Mouse (Mus musculus): ENCODE measurements at regions not wholly inside any gene's neighbourhood (a gene's known extent, or its start where the extent isn't known, plus 50 kb on each side); places are given as distances from the start of the nearest gene placed in this dataset.

DNA sequence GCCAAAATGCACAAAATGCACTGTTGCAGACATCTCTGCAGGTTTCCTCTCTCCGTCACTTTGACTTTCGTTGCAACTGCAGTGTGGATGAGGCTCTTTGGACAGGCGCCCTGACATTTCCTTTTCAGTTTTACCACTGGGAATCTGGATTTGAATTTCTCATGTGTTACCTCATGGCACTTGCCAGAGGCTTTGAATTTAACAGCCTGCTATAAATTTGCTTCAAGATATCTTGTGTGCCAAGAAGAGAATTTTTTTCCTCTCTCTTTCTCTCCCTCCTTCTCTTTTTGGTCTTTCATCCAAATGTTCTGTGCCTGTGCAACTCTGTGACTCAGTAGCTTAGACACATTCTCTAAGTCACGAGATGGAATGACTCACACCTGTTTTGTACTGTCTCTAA lies 2213.6 kb upstream of the Lrrc6 start:
- H3K4me2 ChIP-seq: no peak overlapping the region
- no peak overlapping the region for H3K27ac ChIP-seq
- H3K9ac ChIP-seq: no peak overlapping the region
- ATAC-seq (ENCODE audit: borderline replicate concordance, extremely low read depth, low FRiP score, low TSS enrichment): no peak
- no peaks in the 10 kb centered on the region for H3K36me3 ChIP-seq
- 61% methylated on average over 4 of the region's 4 CpGs for WGBS
- H3K4me1 ChIP-seq: no peaks in the 10 kb centered on the region
- no peaks in the 10 kb centered on the region for H3K27me3 ChIP-seq
- no peaks in the 10 kb centered on the region for H3K9me3 ChIP-seq
- H3K4me3 ChIP-seq: no peak overlapping the region

DNA sequence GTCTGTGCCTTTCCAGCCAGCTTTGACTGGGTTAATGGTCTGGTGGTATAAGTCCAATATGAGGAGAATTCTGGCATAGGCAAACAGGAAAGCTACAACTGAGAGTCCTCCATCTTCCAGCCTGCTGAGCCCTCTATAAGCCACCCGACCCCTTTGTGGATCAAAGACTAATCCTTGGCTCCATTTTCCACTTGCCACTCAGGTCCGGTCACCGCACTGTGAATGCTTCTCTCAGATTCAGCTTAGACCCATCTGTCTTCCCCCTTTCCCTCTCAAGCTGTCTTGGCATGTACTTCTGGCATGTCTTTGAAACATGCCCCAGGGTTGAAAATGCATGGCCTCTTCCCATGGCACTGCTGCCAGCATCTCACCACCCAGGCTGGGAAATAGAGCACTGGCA lies 2206.6 kb upstream of the Lrrc6 start:
- Histone ChIP-seq H3K36me3 (no peaks in the 10 kb centered on the region), H3K27me3 (no peaks in the 10 kb centered on the region), H3K9ac (no peak overlapping the region), H3K4me3 (no peak overlapping the region), H3K9me3 (no peaks in the 10 kb centered on the region), H3K27ac (no peak overlapping the region), H3K4me1 (no peaks in the 10 kb centered on the region), H3K4me2 (no peak overlapping the region)
- ATAC-seq (ENCODE audit: borderline replicate concordance, extremely low read depth, low FRiP score, low TSS enrichment): no peak
- 76% methylated on average over 3 of the region's 3 CpGs for WGBS

DNA sequence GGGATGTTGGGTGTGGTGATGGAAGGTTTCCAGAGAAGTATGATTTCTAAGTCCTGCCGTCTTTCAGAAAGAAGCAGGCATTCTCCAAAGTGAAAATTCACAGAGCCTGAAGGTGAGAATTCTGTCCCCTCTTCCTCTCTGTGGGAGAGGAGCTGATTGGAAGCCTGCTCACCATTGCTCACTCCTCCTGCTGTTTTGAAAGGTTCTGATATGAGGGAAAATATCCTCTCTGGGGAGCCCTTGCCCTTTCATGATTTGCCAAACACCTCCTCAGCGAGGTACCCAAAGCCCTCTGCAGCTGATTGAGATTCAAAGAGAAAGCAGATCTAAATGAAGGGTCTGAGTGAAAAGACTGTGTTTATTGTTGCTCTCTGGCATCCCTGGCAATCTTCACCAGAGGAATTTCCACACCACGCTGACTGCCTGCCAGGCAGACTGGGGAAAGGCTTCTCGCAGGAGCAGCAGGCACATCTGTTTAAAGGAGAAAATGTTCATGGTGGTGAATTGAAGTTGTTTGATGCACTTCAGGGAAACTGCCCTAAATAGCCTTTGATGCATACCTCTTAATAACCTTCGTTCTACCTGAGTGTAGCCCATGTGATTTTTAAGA lies 2194.4 kb upstream of the Lrrc6 start:
- no peak overlapping the region for H3K4me3 ChIP-seq
- H3K27me3 ChIP-seq: no peaks in the 10 kb centered on the region
- WGBS: 37% methylated on average over 5 of the region's 5 CpGs
- no peaks in the 10 kb centered on the region for H3K4me1 ChIP-seq
- H3K27ac ChIP-seq: no peak overlapping the region
- no peaks in the 10 kb centered on the region for H3K9me3 ChIP-seq
- no peak overlapping the region for H3K4me2 ChIP-seq
- no peak for ATAC-seq (ENCODE audit: borderline replicate concordance, extremely low read depth, low FRiP score, low TSS enrichment)
- H3K9ac ChIP-seq: no peak overlapping the region
- no peaks in the 10 kb centered on the region for H3K36me3 ChIP-seq

DNA sequence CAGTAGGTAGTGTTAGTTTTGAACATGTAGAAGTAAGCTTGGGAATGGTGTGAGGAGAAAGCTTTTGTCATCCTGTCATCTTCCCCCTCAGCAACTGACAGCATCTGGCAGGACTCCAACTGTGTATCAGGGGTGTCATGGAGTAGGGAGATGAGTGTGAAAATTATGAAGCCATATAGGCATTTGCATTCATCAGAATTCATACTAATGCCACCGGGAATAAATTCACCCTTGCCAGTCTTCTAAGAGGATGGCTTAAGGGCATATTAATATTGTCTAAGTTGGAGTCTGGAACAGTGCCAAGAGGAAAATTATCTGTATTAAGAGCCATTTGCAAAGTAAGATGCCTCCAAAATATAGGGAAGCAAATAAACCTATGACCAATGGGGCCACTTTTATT lies 2166.8 kb upstream of the Lrrc6 start:
- Histone ChIP-seq H3K9me3 (no peaks in the 10 kb centered on the region), H3K9ac (no peak overlapping the region), H3K27ac (no peak overlapping the region), H3K36me3 (no peaks in the 10 kb centered on the region), H3K27me3 (no peaks in the 10 kb centered on the region), H3K4me2 (no peak overlapping the region), H3K4me3 (no peak overlapping the region), H3K4me1 (no peaks in the 10 kb centered on the region)
- no peak for ATAC-seq (ENCODE audit: borderline replicate concordance, extremely low read depth, low FRiP score, low TSS enrichment)
- WGBS: 70% methylated on average over 1 of the region's 1 CpGs

DNA sequence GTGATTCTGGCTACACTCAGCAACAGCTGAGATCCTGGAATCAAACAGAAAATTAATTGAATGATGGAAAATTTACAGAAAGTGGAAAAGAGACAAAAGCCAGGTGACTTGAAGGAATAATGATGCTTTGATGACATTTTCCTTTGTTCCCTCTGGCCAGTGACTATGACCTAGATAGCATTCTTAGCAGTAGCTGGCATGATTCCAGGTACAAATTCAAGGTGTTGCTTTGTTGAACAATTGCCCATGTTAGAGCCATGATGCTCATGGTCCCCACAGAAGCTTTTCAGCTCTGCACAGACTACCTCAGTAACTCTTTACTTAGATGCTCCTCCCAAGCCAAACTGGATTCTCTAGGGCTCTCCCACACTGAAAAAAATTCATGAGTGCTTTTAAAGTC lies 2164.6 kb upstream of the Lrrc6 start:
- no peaks in the 10 kb centered on the region for H3K4me1 ChIP-seq
- H3K9me3 ChIP-seq: no peaks in the 10 kb centered on the region
- H3K9ac ChIP-seq: no peak overlapping the region
- H3K36me3 ChIP-seq: no peaks in the 10 kb centered on the region
- no peak overlapping the region for H3K4me2 ChIP-seq
- ATAC-seq (ENCODE audit: borderline replicate concordance, extremely low read depth, low FRiP score, low TSS enrichment): no peak
- no peaks in the 10 kb centered on the region for H3K27me3 ChIP-seq
- no peak overlapping the region for H3K4me3 ChIP-seq
- H3K27ac ChIP-seq: no peak overlapping the region

DNA sequence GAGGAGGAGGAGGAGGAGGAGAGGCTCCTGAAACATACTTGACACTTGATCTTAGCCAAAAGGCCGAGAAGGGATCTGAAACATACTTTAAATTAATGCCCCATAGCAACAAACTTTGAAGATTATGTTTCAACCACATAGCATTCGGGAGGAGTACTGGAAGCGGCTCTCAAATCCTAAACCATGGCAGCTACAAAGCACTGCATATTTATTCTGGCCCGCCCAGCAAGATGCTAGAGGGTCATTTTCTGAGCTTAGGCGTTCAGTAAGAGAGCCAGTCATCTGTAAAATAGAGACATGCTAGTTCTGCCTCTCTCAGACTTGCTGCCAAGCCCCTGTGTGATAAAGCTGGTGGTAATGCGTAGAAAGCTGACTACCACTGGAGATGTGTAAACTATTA lies 2156.0 kb upstream of the Lrrc6 start:
- Histone ChIP-seq H3K4me2 (no peak overlapping the region), H3K36me3 (no peaks in the 10 kb centered on the region), H3K27me3 (no peaks in the 10 kb centered on the region), H3K4me3 (no peak overlapping the region), H3K9ac (no peak overlapping the region), H3K4me1 (no peaks in the 10 kb centered on the region), H3K27ac (no peak overlapping the region), H3K9me3 (no peaks in the 10 kb centered on the region)
- no peak for ATAC-seq (ENCODE audit: borderline replicate concordance, extremely low read depth, low FRiP score, low TSS enrichment)
- 52% methylated on average over 6 of the region's 6 CpGs for WGBS

DNA sequence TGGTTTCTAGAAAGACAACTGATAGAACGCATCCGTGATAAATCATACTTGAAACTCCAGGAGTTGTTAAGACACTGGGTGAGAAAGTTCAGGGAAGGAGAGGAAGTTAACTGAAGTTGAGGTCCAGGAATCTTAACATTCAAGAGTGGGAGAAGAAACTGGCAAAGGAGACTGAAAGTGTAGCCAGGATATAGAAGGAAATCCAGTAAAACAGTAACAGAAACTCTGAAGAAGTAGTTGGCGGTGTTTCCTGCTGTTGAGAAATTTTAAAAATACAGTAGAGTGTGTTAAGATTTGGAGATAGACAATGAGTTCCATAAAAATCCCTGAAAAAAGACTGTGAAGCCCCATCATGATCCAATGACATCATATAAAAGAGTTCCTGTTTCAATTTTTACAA lies 2154.3 kb upstream of the Lrrc6 start:
- no peak for ATAC-seq (ENCODE audit: borderline replicate concordance, extremely low read depth, low FRiP score, low TSS enrichment)
- H3K36me3 ChIP-seq: no peaks in the 10 kb centered on the region
- H3K4me2 ChIP-seq: no peak overlapping the region
- no peak overlapping the region for H3K4me3 ChIP-seq
- no peaks in the 10 kb centered on the region for H3K9me3 ChIP-seq
- no peaks in the 10 kb centered on the region for H3K27me3 ChIP-seq
- 86% methylated on average over 3 of the region's 3 CpGs for WGBS
- no peak overlapping the region for H3K27ac ChIP-seq
- no peak overlapping the region for H3K9ac ChIP-seq
- H3K4me1 ChIP-seq: no peaks in the 10 kb centered on the region

DNA sequence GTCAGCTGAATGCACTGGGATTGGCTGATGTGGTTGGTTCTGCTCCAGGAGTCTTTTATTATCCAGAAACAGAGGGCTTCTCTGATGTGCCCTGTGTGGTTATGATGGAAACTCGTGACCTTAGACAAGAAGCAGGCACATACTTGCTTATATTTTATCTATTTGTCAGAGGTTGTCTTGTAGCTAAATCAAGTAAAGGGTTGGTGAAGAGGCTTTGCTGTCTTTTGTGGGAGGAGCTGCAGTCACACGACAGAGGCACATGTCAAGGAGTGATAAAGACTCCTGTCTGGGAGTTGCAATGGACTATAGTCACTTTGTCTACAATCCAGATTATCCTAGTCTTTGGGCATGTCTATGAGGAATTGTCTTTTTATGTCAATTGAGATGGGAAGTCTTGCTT lies 2149.9 kb upstream of the Lrrc6 start:
- Histone ChIP-seq H3K27me3 (no peaks in the 10 kb centered on the region), H3K4me2 (no peak overlapping the region), H3K4me1 (no peaks in the 10 kb centered on the region), H3K9me3 (no peaks in the 10 kb centered on the region), H3K27ac (no peak overlapping the region), H3K36me3 (no peaks in the 10 kb centered on the region), H3K9ac (no peak overlapping the region), H3K4me3 (no peak overlapping the region)
- 52% methylated on average over 2 of the region's 2 CpGs for WGBS
- no peak for ATAC-seq (ENCODE audit: borderline replicate concordance, extremely low read depth, low FRiP score, low TSS enrichment)

DNA sequence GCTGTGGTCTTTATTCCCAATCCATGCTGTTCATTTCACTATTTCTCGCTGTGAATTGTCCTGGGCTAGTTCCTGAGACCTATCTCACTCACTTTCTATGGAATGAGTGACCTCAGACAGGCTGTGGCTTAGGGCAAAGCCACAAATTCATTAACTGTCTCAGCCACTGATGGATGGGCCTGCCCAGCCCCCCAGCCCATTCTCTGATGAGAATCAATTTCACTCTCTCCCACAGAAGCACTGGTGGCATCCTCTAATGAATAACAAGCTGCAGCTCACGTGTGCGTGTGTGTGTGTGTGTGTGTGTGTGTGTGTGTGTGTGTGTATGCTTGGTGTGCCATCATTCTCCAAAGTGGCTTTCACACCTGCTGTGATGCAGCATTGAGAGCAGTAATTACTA lies 2149.3 kb upstream of the Lrrc6 start:
- Histone ChIP-seq H3K4me3 (no peak overlapping the region), H3K4me1 (no peaks in the 10 kb centered on the region), H3K27ac (no peak overlapping the region), H3K9me3 (no peaks in the 10 kb centered on the region), H3K36me3 (no peaks in the 10 kb centered on the region), H3K9ac (no peak overlapping the region), H3K4me2 (no peak overlapping the region), H3K27me3 (no peaks in the 10 kb centered on the region)
- ATAC-seq (ENCODE audit: borderline replicate concordance, extremely low read depth, low FRiP score, low TSS enrichment): no peak
- WGBS: 47% methylated on average over 3 of the region's 3 CpGs

DNA sequence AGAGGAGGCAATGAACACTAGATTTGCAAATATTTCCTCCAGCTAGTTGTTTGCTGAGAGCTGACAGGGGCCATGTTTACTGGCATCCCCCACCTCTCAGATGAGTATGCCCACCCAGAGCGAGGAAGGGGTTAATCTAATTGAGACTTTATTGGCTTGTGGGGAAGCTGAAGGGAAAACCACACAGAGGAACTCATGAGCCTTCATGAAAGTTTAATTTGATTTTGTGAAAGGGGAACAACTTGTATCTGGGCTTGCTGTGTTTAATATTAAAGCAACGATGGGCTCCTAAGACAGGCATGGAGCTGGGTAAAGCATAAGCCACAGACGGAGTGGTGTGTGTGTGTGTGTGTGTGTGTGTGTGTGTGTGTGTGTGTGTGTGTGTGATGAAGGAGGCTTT lies 2146.2 kb upstream of the Lrrc6 start:
- WGBS: 75% methylated on average over 3 of the region's 3 CpGs
- Histone ChIP-seq H3K4me2 (no peak overlapping the region), H3K27me3 (no peaks in the 10 kb centered on the region), H3K4me1 (no peaks in the 10 kb centered on the region), H3K9me3 (no peaks in the 10 kb centered on the region), H3K9ac (no peak overlapping the region), H3K4me3 (no peak overlapping the region), H3K36me3 (no peaks in the 10 kb centered on the region), H3K27ac (no peak overlapping the region)
- no peak for ATAC-seq (ENCODE audit: borderline replicate concordance, extremely low read depth, low FRiP score, low TSS enrichment)

DNA sequence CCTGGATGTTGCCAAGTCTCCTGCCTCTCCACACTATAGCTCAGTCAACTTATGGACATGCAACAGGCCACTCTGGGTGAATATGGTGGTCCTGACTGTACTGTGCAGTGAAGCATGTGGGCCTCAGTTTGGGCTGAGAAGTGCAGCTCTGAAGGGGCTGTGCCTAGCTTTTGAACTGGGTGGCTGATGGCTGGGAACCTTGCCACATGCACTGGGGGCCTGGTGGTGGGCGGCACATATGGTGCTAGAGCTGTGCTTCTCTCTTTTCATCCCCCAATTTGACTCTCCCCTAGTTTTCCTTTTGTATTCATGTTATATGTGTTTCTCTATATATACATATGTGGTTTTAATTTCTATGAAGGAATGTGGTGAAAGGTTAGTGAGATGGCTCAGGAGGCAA lies 2144.2 kb upstream of the Lrrc6 start:
- no peaks in the 10 kb centered on the region for H3K4me1 ChIP-seq
- no peak overlapping the region for H3K27ac ChIP-seq
- no peak overlapping the region for H3K4me2 ChIP-seq
- no peaks in the 10 kb centered on the region for H3K9me3 ChIP-seq
- no peak overlapping the region for H3K9ac ChIP-seq
- H3K4me3 ChIP-seq: no peak overlapping the region
- no peak for ATAC-seq (ENCODE audit: borderline replicate concordance, extremely low read depth, low FRiP score, low TSS enrichment)
- no peaks in the 10 kb centered on the region for H3K36me3 ChIP-seq
- no peaks in the 10 kb centered on the region for H3K27me3 ChIP-seq
- 74% methylated on average over 1 of the region's 1 CpGs for WGBS

DNA sequence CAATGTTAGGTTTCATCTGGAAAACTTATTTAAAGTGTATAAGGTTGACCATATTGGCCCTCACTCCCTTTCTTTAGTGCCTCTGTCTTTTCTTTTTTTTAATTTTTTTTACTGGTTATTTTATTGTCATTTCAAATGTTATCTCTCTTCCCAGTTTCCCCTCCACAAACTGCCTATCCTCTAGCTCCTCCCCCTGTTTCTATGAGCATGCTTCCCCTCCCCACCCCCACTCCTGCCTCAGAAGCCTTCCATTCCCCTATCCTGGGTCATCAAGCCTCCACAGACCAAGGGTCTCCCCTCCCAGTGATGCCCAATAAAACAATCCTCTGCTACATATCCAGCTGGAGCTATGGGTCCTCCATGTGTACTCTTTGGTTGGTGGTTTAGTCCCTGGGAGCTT lies 2134.9 kb upstream of the Lrrc6 start:
- Histone ChIP-seq H3K9ac (no peak overlapping the region), H3K9me3 (no peaks in the 10 kb centered on the region)

DNA sequence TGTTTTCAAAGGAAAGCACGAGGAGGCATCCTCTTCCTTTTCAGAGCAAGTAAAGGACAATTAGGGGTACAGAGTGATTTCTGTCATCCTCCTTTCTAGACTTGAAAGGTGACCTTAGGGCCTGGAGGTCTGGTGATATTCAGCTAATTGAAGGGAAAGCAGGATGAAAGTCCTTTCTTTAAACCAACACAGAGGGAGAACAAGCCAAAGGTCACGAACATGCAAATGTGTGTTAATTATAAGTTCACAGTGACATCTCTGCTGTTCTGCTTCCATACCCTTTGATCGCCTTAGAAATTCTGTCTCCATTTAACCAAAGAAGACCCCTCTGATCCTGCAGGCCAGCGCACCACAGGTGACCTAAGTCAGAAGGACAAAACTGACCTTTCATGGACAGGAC lies 2126.3 kb upstream of the Lrrc6 start:
- H3K36me3 ChIP-seq: no peaks in the 10 kb centered on the region
- H3K27me3 ChIP-seq: no peaks in the 10 kb centered on the region
- H3K4me3 ChIP-seq: no peak overlapping the region
- ATAC-seq (ENCODE audit: borderline replicate concordance, extremely low read depth, low FRiP score, low TSS enrichment): no peak
- no peaks in the 10 kb centered on the region for H3K9me3 ChIP-seq
- no peak overlapping the region for H3K4me2 ChIP-seq
- H3K27ac ChIP-seq: no peak overlapping the region
- no peaks in the 10 kb centered on the region for H3K4me1 ChIP-seq
- 77% methylated on average over 4 of the region's 4 CpGs for WGBS
- no peak overlapping the region for H3K9ac ChIP-seq

More for the DNA sequence above, 2134.9 kb upstream of the Lrrc6 start:
- ATAC-seq (ENCODE audit: borderline replicate concordance, extremely low read depth, low FRiP score, low TSS enrichment): no peak
- Histone ChIP-seq H3K27ac (no peak overlapping the region), H3K4me1 (no peaks in the 10 kb centered on the region), H3K4me2 (no peak overlapping the region), H3K27me3 (no peaks in the 10 kb centered on the region), H3K36me3 (no peaks in the 10 kb centered on the region), H3K4me3 (no peak overlapping the region)
